Mouse (Mus musculus): Measurements from ENCODE around the gene Nrp2.

DNA sequence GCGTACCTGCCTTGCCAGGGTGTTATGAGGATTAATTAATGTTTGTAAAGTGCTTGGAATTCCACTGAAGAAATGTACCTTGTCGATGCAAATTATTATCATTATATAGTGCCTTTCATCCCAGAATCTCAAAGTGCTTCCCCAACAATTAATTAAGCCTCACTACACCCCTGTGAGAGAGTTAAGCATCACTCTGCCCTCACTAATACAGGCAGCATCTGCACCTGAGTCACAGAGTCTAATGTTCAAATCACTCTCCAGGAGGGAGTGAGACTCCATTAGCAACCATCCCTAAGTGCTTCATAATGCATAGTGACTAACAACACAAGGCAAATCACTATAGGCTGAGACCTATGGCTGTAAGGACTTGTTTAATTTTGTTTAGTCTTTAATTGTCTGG is 19.6 kb upstream of the Nrp2 start:
- TF ChIP-seq CTCF (IDR thresholded peaks at IDR 0.05; ENCODE audit: low read depth, low read length) (no peak), POLR2A (IDR thresholded peaks at IDR 0.05; ENCODE audit: insufficient read depth, low read length) (no peak)
